ENCODE assay signal across 19 mouse cellular contexts in genomic region chr1:75215785-75216184, GRCm38 (mm10). TPM values are rescaled to one million over a fixed set of nuclear protein-coding genes. Genes with fewer than 3 reads are reported as not detected.
A peak's percentile ranks its signal among the peaks of the same experiment; 100 is the strongest.
DNase-seq lines count a peak whose midpoint lies in the region; ATAC-seq and TF ChIP-seq lines count a peak whose summit lies in the region.
"Had no signal": no experiment of that assay in that cellular context is flagged by ENCODE, and none has a peak within 500 bp of the region (broad histone marks: within the 10 kb centered on the region; RNA-seq: fewer than 3 reads in every experiment).

No protein-coding gene starts in this region.

- H3K27me3 ChIP-seq in erythroblast, embryonic 14.5 days (ENCODE audit: control insufficient read depth) = peaks cover 16% of the 10 kb centered on the region
- H3K27me3 ChIP-seq in liver, adult 2 months (ENCODE audit: control insufficient read depth, insufficient read depth, low read length) = no peaks in the 10 kb centered on the region
- H3K27me3 ChIP-seq in kidney, postnatal 0 days (ENCODE audit: insufficient read depth, low read length) = peaks cover 10% of the 10 kb centered on the region; the same call in 1 of the 2 replicates
- H3K27me3 ChIP-seq in stomach, embryonic 15.5 days (replicated peaks) = peaks cover 11% of the 10 kb centered on the region
- peaks cover 18% of the 10 kb centered on the region for H3K27me3 ChIP-seq in intestine, embryonic 15.5 days (replicated peaks)
- H3K27me3 ChIP-seq: Patski had no signal

- peaks cover 13% of the 10 kb centered on the region; the same call in 1 of the 2 replicates for H3K79me2 ChIP-seq in liver, adult 2 months (ENCODE audit: control insufficient read depth, insufficient read depth, low read length)

- no peak for TF ChIP-seq CTCF in liver, adult 2 months (IDR thresholded peaks at IDR 0.05; ENCODE audit: low read depth, low read length)
- TF ChIP-seq CTCF in kidney, postnatal 0 days (IDR thresholded peaks at IDR 0.05; ENCODE audit: low read depth) = no peak

- 26% methylated on average over 9 of the region's 9 CpGs for WGBS in liver, adult 2 months
- 85% methylated on average over 9 of the region's 9 CpGs for WGBS in kidney, postnatal 0 days
- WGBS in stomach, embryonic 15.5 days = 93% methylated on average over 9 of the region's 9 CpGs
- WGBS in intestine, embryonic 15.5 days = 93% methylated on average over 9 of the region's 9 CpGs

- peak overlapping the region; percentile 18 for H3K4me2 ChIP-seq in kidney, postnatal 0 days (ENCODE audit: low read length)
- no peak overlapping the region; the same call in 1 of the 2 replicates for H3K4me2 ChIP-seq in stomach, embryonic 15.5 days
- no peak overlapping the region for H3K4me2 ChIP-seq in intestine, embryonic 15.5 days (replicated peaks)
- H3K4me2 ChIP-seq: embryonic facial prominence, embryonic 13.5 days; forebrain, embryonic 15.5 days; heart, embryonic 11.5 days; hindbrain, embryonic 12.5 days had no signal

- peaks cover 92% of the 10 kb centered on the region for H3K4me1 ChIP-seq in erythroblast, embryonic 14.5 days (ENCODE audit: control insufficient read depth)
- H3K4me1 ChIP-seq in liver, adult 2 months (ENCODE audit: control insufficient read depth, insufficient read depth, low read length) = peaks cover 47% of the 10 kb centered on the region
- H3K4me1 ChIP-seq in kidney, postnatal 0 days (replicated peaks; ENCODE audit: insufficient read depth, low read length) = peaks cover 18% of the 10 kb centered on the region
- peaks cover 37% of the 10 kb centered on the region for H3K4me1 ChIP-seq in stomach, embryonic 15.5 days
- peaks cover 44% of the 10 kb centered on the region for H3K4me1 ChIP-seq in intestine, embryonic 15.5 days (replicated peaks)

- H3K9me3 ChIP-seq in erythroblast, embryonic 14.5 days (ENCODE audit: control insufficient read depth, low read length) = no peaks in the 10 kb centered on the region; the same call in 1 of the 2 replicates
- no peaks in the 10 kb centered on the region for H3K9me3 ChIP-seq in kidney, postnatal 0 days (replicated peaks; ENCODE audit: low read length)
- H3K9me3 ChIP-seq in stomach, embryonic 15.5 days = no peaks in the 10 kb centered on the region
- H3K9me3 ChIP-seq in intestine, embryonic 15.5 days = no peaks in the 10 kb centered on the region
- H3K9me3 ChIP-seq: embryonic facial prominence, embryonic 13.5 days; forebrain, embryonic 15.5 days; hindbrain, embryonic 12.5 days had no signal

- peaks cover 67% of the 10 kb centered on the region for H3K36me3 ChIP-seq in erythroblast, embryonic 14.5 days (ENCODE audit: control insufficient read depth)
- H3K36me3 ChIP-seq in liver, adult 2 months (ENCODE audit: control insufficient read depth, insufficient read depth, low read length) = peaks cover 16% of the 10 kb centered on the region; the same call in 1 of the 2 replicates
- H3K36me3 ChIP-seq in kidney, postnatal 0 days (ENCODE audit: insufficient read depth, low read length) = peaks cover 28% of the 10 kb centered on the region
- peaks cover 17% of the 10 kb centered on the region for H3K36me3 ChIP-seq in stomach, embryonic 15.5 days
- peaks cover 12% of the 10 kb centered on the region; the same call in 1 of the 2 replicates for H3K36me3 ChIP-seq in intestine, embryonic 15.5 days

- H3K4me3 ChIP-seq in erythroblast, embryonic 14.5 days (replicated peaks) = peak overlapping the region; percentile 85
- H3K4me3 ChIP-seq in liver, adult 2 months (ENCODE audit: insufficient read depth, low read depth, low read length) = peak overlapping the region; percentile 19; the same call in 1 of the 2 replicates
- H3K4me3 ChIP-seq in kidney, postnatal 0 days (replicated peaks; ENCODE audit: low read depth, low read length) = no peak overlapping the region
- H3K4me3 ChIP-seq in stomach, embryonic 15.5 days (replicated peaks) = no peak overlapping the region
- no peak overlapping the region for H3K4me3 ChIP-seq in intestine, embryonic 15.5 days (replicated peaks)
- H3K4me3 ChIP-seq: embryonic facial prominence, embryonic 13.5 days; forebrain, embryonic 15.5 days; hindbrain, embryonic 12.5 days had no signal

- no peak for ATAC-seq in erythroblast, adult 5-6 weeks (replicated peaks; ENCODE audit: low FRiP score, poor library complexity, severe bottlenecking)
- ATAC-seq in kidney, postnatal 0 days (replicated peaks; ENCODE audit: low FRiP score, low read depth) = no peak
- ATAC-seq in stomach, embryonic 15.5 days (ENCODE audit: insufficient read depth, low FRiP score, low read depth) = no peak
- ATAC-seq in intestine, embryonic 15.5 days = no peak
- ATAC-seq: forebrain, embryonic 15.5 days; Patski had no signal

- no peak for TF ChIP-seq POLR2A in liver, adult 2 months (IDR thresholded peaks at IDR 0.05; ENCODE audit: extremely low read depth, insufficient read depth, low read length)

- intact Hi-C loops in left cerebral cortex, postnatal 25 days (cut with DNase I) = no loop called here

- peak overlapping the region; percentile 95 for H3K27ac ChIP-seq in liver, adult 2 months (replicated peaks; ENCODE audit: insufficient read depth, low read depth, low read length)
- H3K27ac ChIP-seq in kidney, postnatal 0 days = peak overlapping the region; percentile 85
- H3K27ac ChIP-seq in stomach, embryonic 15.5 days = peak overlapping the region; percentile 83; the same call in 1 of the 2 replicates
- H3K27ac ChIP-seq in intestine, embryonic 15.5 days = no peak overlapping the region
- H3K27ac ChIP-seq: embryonic facial prominence, embryonic 13.5 days; forebrain, embryonic 15.5 days; hindbrain, embryonic 12.5 days had no signal

- peak overlapping the region; percentile 18; the same call in 1 of the 2 replicates for H3K9ac ChIP-seq in liver, adult 2 months (ENCODE audit: low read depth, low read length)
- H3K9ac ChIP-seq in kidney, postnatal 0 days (ENCODE audit: low read depth, low read length) = no peak overlapping the region
- H3K9ac ChIP-seq in stomach, embryonic 15.5 days = no peak overlapping the region
- no peak overlapping the region for H3K9ac ChIP-seq in intestine, embryonic 15.5 days
- H3K9ac ChIP-seq: embryonic facial prominence, embryonic 13.5 days; forebrain, embryonic 15.5 days; hindbrain, embryonic 12.5 days had no signal

- peak; percentile 89 for DNase-seq in liver, adult 2 months (ENCODE audit: extremely low read depth, low read depth, low spot score)
- DNase-seq in liver = no peak
- DNase-seq in kidney, postnatal 0 days (ENCODE audit: low spot score) = no peak
- no peak for DNase-seq in left cerebral cortex, postnatal 25 days (ENCODE audit: low spot score in 2 of 2)
- DNase-seq: adrenal gland, adult 2 months; midbrain, embryonic 14.5 days had no signal

RNA-seq across cellular contexts. Expression of gene Tuba4a, which starts 3.9 kb away (rescaled TPM):
- 5.9 and 9.5 TPM in 2 replicates for polyA plus RNA-seq in erythroblast, embryonic 14.5 days (2012)
- 433 and 471 TPM in 2 replicates for total RNA-seq in erythroblast, adult 5-6 weeks (2015; ENCODE audit: low replicate concordance)
- total RNA-seq in erythroblast, adult 5-6 weeks (2017; ENCODE audit: low replicate concordance) = 280 and 368 TPM in 2 replicates
- 80.9 and 117 TPM in 2 replicates for total RNA-seq in liver, adult 2 months (2014; rRNA removed)
- polyA plus RNA-seq in liver, adult 2 months (2012; rRNA removed) = 242 and 267 TPM in 2 replicates
- 171 and 200 TPM in 2 replicates for polyA plus RNA-seq in kidney, postnatal 0 days (2015; fragmentation: Nextera tagmentation; extraction: Ambion mirVana)
- 142 and 145 TPM in 2 replicates for polyA plus RNA-seq in stomach, embryonic 15.5 days (2015; fragmentation: Nextera tagmentation; extraction: Ambion mirVana)
- 100 to 1,000 TPM; 682 to 699 TPM for total RNA-seq in left cerebral cortex, postnatal 25 days (2021)
- polyA plus RNA-seq in intestine, embryonic 15.5 days (2015; fragmentation: Nextera tagmentation; extraction: Ambion mirVana) = 122 and 131 TPM in 2 replicates

RNA-seq across cellular contexts. Expression of gene Stk16, which starts 5.1 kb away (rescaled TPM):
- 13.2 and 18.8 TPM in 2 replicates for polyA plus RNA-seq in erythroblast, embryonic 14.5 days (2012)
- 50.4 and 76.9 TPM in 2 replicates for total RNA-seq in erythroblast, adult 5-6 weeks (2015; ENCODE audit: low replicate concordance)
- total RNA-seq in erythroblast, adult 5-6 weeks (2017; ENCODE audit: low replicate concordance) = 31.3 and 50.2 TPM in 2 replicates
- 57.3 and 63.5 TPM in 2 replicates for total RNA-seq in liver, adult 2 months (2014; rRNA removed)
- 190 and 221 TPM in 2 replicates for polyA plus RNA-seq in liver, adult 2 months (2012; rRNA removed)
- 114 and 122 TPM in 2 replicates for polyA plus RNA-seq in kidney, postnatal 0 days (2015; fragmentation: Nextera tagmentation; extraction: Ambion mirVana)
- polyA plus RNA-seq in stomach, embryonic 15.5 days (2015; fragmentation: Nextera tagmentation; extraction: Ambion mirVana) = 120 and 132 TPM in 2 replicates
- total RNA-seq in left cerebral cortex, postnatal 25 days (2021) = 10 to 100 TPM; 92.2 to 94.4 TPM
- polyA plus RNA-seq in intestine, embryonic 15.5 days (2015; fragmentation: Nextera tagmentation; extraction: Ambion mirVana) = 110 and 122 TPM in 2 replicates

RNA-seq across cellular contexts. Expression of gene Glb1l, which starts 5.2 kb away (rescaled TPM):
- polyA plus RNA-seq in erythroblast, embryonic 14.5 days (2012) = 0.02 and 0.62 TPM in 2 replicates
- total RNA-seq in erythroblast, adult 5-6 weeks (2015; ENCODE audit: low replicate concordance) = 12.3 and 12.9 TPM in 2 replicates
- total RNA-seq in erythroblast, adult 5-6 weeks (2017; ENCODE audit: low replicate concordance) = 8.1 and 8.6 TPM in 2 replicates
- total RNA-seq in liver, adult 2 months (2014; rRNA removed) = 3.7 and 4.8 TPM in 2 replicates
- polyA plus RNA-seq in liver, adult 2 months (2012; rRNA removed) = 2.1 and 2.5 TPM in 2 replicates
- polyA plus RNA-seq in kidney, postnatal 0 days (2015; fragmentation: Nextera tagmentation; extraction: Ambion mirVana) = 47.4 and 47.6 TPM in 2 replicates
- polyA plus RNA-seq in stomach, embryonic 15.5 days (2015; fragmentation: Nextera tagmentation; extraction: Ambion mirVana) = 15.5 and 17.1 TPM in 2 replicates
- 10 to 100 TPM; 14.3 to 15.4 TPM for total RNA-seq in left cerebral cortex, postnatal 25 days (2021)
- polyA plus RNA-seq in intestine, embryonic 15.5 days (2015; fragmentation: Nextera tagmentation; extraction: Ambion mirVana) = 11.9 and 12.2 TPM in 2 replicates

RNA-seq across cellular contexts. Expression of gene A630095N17Rik, which starts 16.1 kb away (rescaled TPM):
- not detected in 2 replicates for polyA plus RNA-seq in erythroblast, embryonic 14.5 days (2012)
- not detected in 2 replicates for total RNA-seq in erythroblast, adult 5-6 weeks (2015; ENCODE audit: low replicate concordance)
- total RNA-seq in erythroblast, adult 5-6 weeks (2017; ENCODE audit: low replicate concordance) = not detected in 2 replicates
- not detected in 2 replicates for total RNA-seq in liver, adult 2 months (2014; rRNA removed)
- not detected in 2 replicates for polyA plus RNA-seq in liver, adult 2 months (2012; rRNA removed)
- 0.18 TPM in 1 of 2 replicates, not detected in the other for polyA plus RNA-seq in kidney, postnatal 0 days (2015; fragmentation: Nextera tagmentation; extraction: Ambion mirVana)
- polyA plus RNA-seq in stomach, embryonic 15.5 days (2015; fragmentation: Nextera tagmentation; extraction: Ambion mirVana) = not detected in 2 replicates
- total RNA-seq in left cerebral cortex, postnatal 25 days (2021) = not detected
- polyA plus RNA-seq in intestine, embryonic 15.5 days (2015; fragmentation: Nextera tagmentation; extraction: Ambion mirVana) = not detected in 2 replicates
- total RNA-seq: adrenal gland, adult 2 months; left cerebral cortex, adult 18-20 months had no signal
- polyA plus RNA-seq: adrenal gland, adult 2 months; embryonic facial prominence, embryonic 13.5 days; forebrain, embryonic 15.5 days; heart, embryonic 11.5 days; hindbrain, embryonic 12.5 days; lung, embryonic 16.5 days; midbrain, embryonic 14.5 days; neural tube, embryonic 14.5 days; urinary bladder, adult 2 months had no signal

RNA-seq across cellular contexts. Expression of gene Dnajb2, which starts 20.4 kb away (rescaled TPM):
- 24.2 and 27.6 TPM in 2 replicates for polyA plus RNA-seq in erythroblast, embryonic 14.5 days (2012)
- 186 and 231 TPM in 2 replicates for total RNA-seq in erythroblast, adult 5-6 weeks (2015; ENCODE audit: low replicate concordance)
- 524 and 744 TPM in 2 replicates for total RNA-seq in erythroblast, adult 5-6 weeks (2017; ENCODE audit: low replicate concordance)
- 25.4 and 30.3 TPM in 2 replicates for total RNA-seq in liver, adult 2 months (2014; rRNA removed)
- polyA plus RNA-seq in liver, adult 2 months (2012; rRNA removed) = 55.9 and 60.4 TPM in 2 replicates
- polyA plus RNA-seq in kidney, postnatal 0 days (2015; fragmentation: Nextera tagmentation; extraction: Ambion mirVana) = 30.4 and 31.3 TPM in 2 replicates
- 34.9 and 35.9 TPM in 2 replicates for polyA plus RNA-seq in stomach, embryonic 15.5 days (2015; fragmentation: Nextera tagmentation; extraction: Ambion mirVana)
- total RNA-seq in left cerebral cortex, postnatal 25 days (2021) = 10 to 100 TPM; 86.2 to 91.0 TPM
- 25.5 and 26.2 TPM in 2 replicates for polyA plus RNA-seq in intestine, embryonic 15.5 days (2015; fragmentation: Nextera tagmentation; extraction: Ambion mirVana)

Comparison
In these comparisons a context has a peak if more than half of its experiments do, and no peak if none do; other contexts are left out.
1. H3K4me3 ChIP-seq: peak in erythroblast, embryonic 14.5 days (single experiment) and liver, adult 2 months (single experiment); none in kidney, postnatal 0 days (single experiment), stomach, embryonic 15.5 days (single experiment) and intestine, embryonic 15.5 days (single experiment).
2. RNA of gene Tuba4a, which starts 3.9 kb away (polyA plus RNA-seq): 242 to 267 TPM in liver, adult 2 months, 171 to 200 TPM in kidney, postnatal 0 days, 142 to 145 TPM in stomach, embryonic 15.5 days and 122 to 131 TPM in intestine, embryonic 15.5 days; 5.9 to 9.5 TPM in erythroblast, embryonic 14.5 days; every median in the first group is over 10 times any median in the second.